10 mouse cellular contexts compared by ENCODE assay signal in genomic region chr7:128236426-128236825, GRCm38 (mm10). TPM values are rescaled to one million over a fixed set of nuclear protein-coding genes. Genes with fewer than 3 reads are reported as not detected.
DNase-seq lines count a peak whose midpoint lies in the region; ATAC-seq lines count a peak whose summit lies in the region.
"Had no signal": no experiment of that assay in that cellular context is flagged by ENCODE, and none has a peak within 500 bp of the region (broad histone marks: within the 10 kb centered on the region; RNA-seq: fewer than 3 reads in every experiment).

No protein-coding gene starts in this region.

- no peak for ATAC-seq in kidney, embryonic 15.5 days (replicated peaks; ENCODE audit: low FRiP score)
- ATAC-seq in intestine, embryonic 16.5 days, result no peak
- ATAC-seq in neural tube, embryonic 13.5 days (ENCODE audit: low read depth), result no peak

- peak; percentile 31 to 44 for DNase-seq in adrenal gland, adult (ENCODE audit: inconsistent age in 2 of 2, low spot score in 1 of 2)
- no peak for DNase-seq in adrenal gland, postnatal 25 days
- no peak for DNase-seq in kidney, postnatal 14 days
- DNase-seq in adrenal gland, adult 18-20 months (ENCODE audit: low spot score in 2 of 2), result no peak
- DNase-seq in layer of hippocampus, postnatal 25 days (ENCODE audit: extremely low spot score in 1 of 2, low spot score in 1 of 2), result no peak

- 91% methylated on average over 13 of the region's 13 CpGs for WGBS in kidney, embryonic 15.5 days
- WGBS in intestine, embryonic 16.5 days, result 96% methylated on average over 13 of the region's 13 CpGs
- 96% methylated on average over 13 of the region's 13 CpGs for WGBS in neural tube, embryonic 13.5 days

- H3K4me2 ChIP-seq in kidney, embryonic 15.5 days, result peak overlapping the region; percentile 77
- peak overlapping the region; percentile 56; the same call in 1 of the 2 replicates for H3K4me2 ChIP-seq in intestine, embryonic 16.5 days (ENCODE audit: low read depth, low read length)
- peak overlapping the region; percentile 95 for H3K4me2 ChIP-seq in neural tube, embryonic 13.5 days

- peak overlapping the region; percentile 74; the same call in 1 of the 2 replicates for H3K4me3 ChIP-seq in kidney, embryonic 15.5 days (replicated peaks)
- H3K4me3 ChIP-seq in intestine, embryonic 16.5 days (ENCODE audit: low read length), result 0 out of 2 replicates have a peak overlapping the region, but pooled peaks have one; percentile 73
- H3K4me3 ChIP-seq in neural tube, embryonic 13.5 days, result peak overlapping the region; percentile 71; the same call in 1 of the 2 replicates

- H3K9ac ChIP-seq in kidney, embryonic 15.5 days, result 0 out of 2 replicates have a peak overlapping the region, but pooled peaks have one; percentile 75
- peak overlapping the region; percentile 89; the same call in 1 of the 2 replicates for H3K9ac ChIP-seq in intestine, embryonic 16.5 days (ENCODE audit: low read depth, low read length)
- peak overlapping the region; percentile 81 for H3K9ac ChIP-seq in neural tube, embryonic 13.5 days

- H3K27me3 ChIP-seq in kidney, embryonic 15.5 days, result no peaks in the 10 kb centered on the region
- H3K27me3 ChIP-seq in intestine, embryonic 16.5 days (replicated peaks; ENCODE audit: control insufficient read depth, insufficient read depth, low read length), result no peaks in the 10 kb centered on the region
- H3K27me3 ChIP-seq in neural tube, embryonic 13.5 days, result no peaks in the 10 kb centered on the region

- H3K36me3 ChIP-seq in kidney, embryonic 15.5 days, result peaks cover 25% of the 10 kb centered on the region
- H3K36me3 ChIP-seq in intestine, embryonic 16.5 days (ENCODE audit: control insufficient read depth, insufficient read depth, low read length), result peaks cover 4% of the 10 kb centered on the region; the same call in 1 of the 2 replicates
- peaks cover 25% of the 10 kb centered on the region for H3K36me3 ChIP-seq in neural tube, embryonic 13.5 days

- H3K27ac ChIP-seq in kidney, embryonic 15.5 days, result peak overlapping the region; percentile 99; the same call in 1 of the 2 replicates
- H3K27ac ChIP-seq in intestine, embryonic 16.5 days (ENCODE audit: low read length), result peak overlapping the region; percentile 95; the same call in 1 of the 2 replicates
- no peak overlapping the region for H3K27ac ChIP-seq in neural tube, embryonic 13.5 days (replicated peaks)

- peaks cover 22% of the 10 kb centered on the region for H3K4me1 ChIP-seq in kidney, embryonic 15.5 days
- peaks cover 13% of the 10 kb centered on the region for H3K4me1 ChIP-seq in intestine, embryonic 16.5 days (ENCODE audit: control insufficient read depth, insufficient read depth, low read length)
- peaks cover 46% of the 10 kb centered on the region for H3K4me1 ChIP-seq in neural tube, embryonic 13.5 days (replicated peaks)

- H3K9me3 ChIP-seq in kidney, embryonic 15.5 days (replicated peaks), result no peaks in the 10 kb centered on the region
- H3K9me3 ChIP-seq in intestine, embryonic 16.5 days (ENCODE audit: control insufficient read depth, low read length), result no peaks in the 10 kb centered on the region
- no peaks in the 10 kb centered on the region for H3K9me3 ChIP-seq in neural tube, embryonic 13.5 days

RNA-seq across cellular contexts. Expression of gene Armc5, which starts 0.7 kb away (rescaled TPM):
- total RNA-seq in adrenal gland, postnatal 25 days (2021), result 19.3 and 20.5 TPM in 2 replicates
- 19.1 and 21.1 TPM in 2 replicates for polyA plus RNA-seq in kidney, embryonic 15.5 days (2015; fragmentation: Nextera tagmentation; extraction: Ambion mirVana)
- polyA plus RNA-seq in intestine, embryonic 16.5 days (2015; fragmentation: Nextera tagmentation; extraction: Ambion mirVana), result 15.4 and 17.8 TPM in 2 replicates
- polyA plus RNA-seq in neural tube, embryonic 13.5 days (2015; fragmentation: Nextera tagmentation; extraction: Ambion mirVana), result 12.7 and 14.6 TPM in 2 replicates
- 10 to 100 TPM; 17.7 to 23.2 TPM for total RNA-seq in adrenal gland, adult 18-20 months (2021)
- total RNA-seq in layer of hippocampus, postnatal 25 days (2021), result 10 to 100 TPM; 12.4 to 13.2 TPM

RNA-seq across cellular contexts. Expression of gene 9130023H24Rik, which starts 1.4 kb away (rescaled TPM):
- 9.1 and 10.3 TPM in 2 replicates for total RNA-seq in adrenal gland, postnatal 25 days (2021)
- 8.3 and 8.7 TPM in 2 replicates for polyA plus RNA-seq in kidney, embryonic 15.5 days (2015; fragmentation: Nextera tagmentation; extraction: Ambion mirVana)
- 5.7 and 6.5 TPM in 2 replicates for polyA plus RNA-seq in intestine, embryonic 16.5 days (2015; fragmentation: Nextera tagmentation; extraction: Ambion mirVana)
- 9.4 and 9.8 TPM in 2 replicates for polyA plus RNA-seq in neural tube, embryonic 13.5 days (2015; fragmentation: Nextera tagmentation; extraction: Ambion mirVana)
- total RNA-seq in adrenal gland, adult 18-20 months (2021), result 1 to 10 TPM; 5.2 to 6.0 TPM
- total RNA-seq in layer of hippocampus, postnatal 25 days (2021), result 1 to 10 TPM; 3.6 to 3.9 TPM

RNA-seq across cellular contexts. Expression of gene Tgfb1i1, which starts 10.2 kb away (rescaled TPM):
- total RNA-seq in adrenal gland, postnatal 25 days (2021), result 20.2 and 23.0 TPM in 2 replicates
- 77.2 and 107 TPM in 2 replicates for polyA plus RNA-seq in kidney, embryonic 15.5 days (2015; fragmentation: Nextera tagmentation; extraction: Ambion mirVana)
- polyA plus RNA-seq in intestine, embryonic 16.5 days (2015; fragmentation: Nextera tagmentation; extraction: Ambion mirVana), result 167 and 175 TPM in 2 replicates
- 33.4 and 37.0 TPM in 2 replicates for polyA plus RNA-seq in neural tube, embryonic 13.5 days (2015; fragmentation: Nextera tagmentation; extraction: Ambion mirVana)
- 10 to 100 TPM; 19.0 to 30.6 TPM for total RNA-seq in adrenal gland, adult 18-20 months (2021)
- total RNA-seq in layer of hippocampus, postnatal 25 days (2021), result 10 to 100 TPM; 16.3 to 20.4 TPM

RNA-seq across cellular contexts. Expression of gene Slc5a2, which starts 29.0 kb away (rescaled TPM):
- total RNA-seq in adrenal gland, postnatal 25 days (2021), result not detected in 2 replicates
- 5.6 and 8.4 TPM in 2 replicates for polyA plus RNA-seq in kidney, embryonic 15.5 days (2015; fragmentation: Nextera tagmentation; extraction: Ambion mirVana)
- not detected in 2 replicates for polyA plus RNA-seq in intestine, embryonic 16.5 days (2015; fragmentation: Nextera tagmentation; extraction: Ambion mirVana)
- polyA plus RNA-seq in neural tube, embryonic 13.5 days (2015; fragmentation: Nextera tagmentation; extraction: Ambion mirVana), result not detected in 2 replicates
- total RNA-seq in adrenal gland, adult 18-20 months (2021), result 1 to 10 TPM in 1 of 2 experiments, not detected in 1; 1.3 TPM
- not detected for total RNA-seq in layer of hippocampus, postnatal 25 days (2021)
- total RNA-seq: gastrocnemius, postnatal 4 days had no signal
- polyA plus RNA-seq: thymus, postnatal 0 days had no signal

RNA-seq across cellular contexts. Expression of gene Cox6a2, which starts 30.2 kb away (rescaled TPM):
- 2.8 and 5.0 TPM in 2 replicates for total RNA-seq in adrenal gland, postnatal 25 days (2021)
- 5.1 and 11.1 TPM in 2 replicates for polyA plus RNA-seq in kidney, embryonic 15.5 days (2015; fragmentation: Nextera tagmentation; extraction: Ambion mirVana)
- polyA plus RNA-seq in intestine, embryonic 16.5 days (2015; fragmentation: Nextera tagmentation; extraction: Ambion mirVana), result 0.77 and 0.95 TPM in 2 replicates
- polyA plus RNA-seq in neural tube, embryonic 13.5 days (2015; fragmentation: Nextera tagmentation; extraction: Ambion mirVana), result 2.1 and 3.8 TPM in 2 replicates
- total RNA-seq in adrenal gland, adult 18-20 months (2021), result 1 to 10 TPM; 3.3 to 6.3 TPM
- total RNA-seq in layer of hippocampus, postnatal 25 days (2021), result 1 to 10 TPM; 2.7 to 4.4 TPM

Comparison
In these comparisons a context has a peak if more than half of its experiments do, and no peak if none do; other contexts are left out.
1. DNase-seq: peak in adrenal gland, adult (2 of 2); none in adrenal gland, postnatal 25 days (single experiment), kidney, postnatal 14 days (single experiment), adrenal gland, adult 18-20 months (0 of 2) and layer of hippocampus, postnatal 25 days (0 of 2).
2. Peak in every context shown above with its lines, with median percentiles within 50 percentile points of each other: H3K4me2 ChIP-seq, H3K4me3 ChIP-seq and H3K9ac ChIP-seq.